Mouse (Mus musculus) MEL (cell line): ENCODE data around the gene Cadm3. TPM values are rescaled to one million over a fixed set of nuclear protein-coding genes. Genes with fewer than 3 reads are reported as not detected.

Experiments
- DNase-seq: peaks from one replicate; pipeline ENCODE4 v3.0.0; 2011; ENCODE audit warnings: low read depth, low spot score
- H3K27ac ChIP-seq: 2 replicates; pipeline ENCODE4 v1.5.1; 2012; ENCODE audit warnings: low read depth, mild to moderate bottlenecking, control low read depth, low read length, moderate library complexity; ENCODE audit not compliant: control insufficient read depth
- H3K27me3 ChIP-seq, 2 experiments: fragments of 150-350 bp in 1 of 2; sonication (generic) in 1 of 2; 2 replicates each; pipeline ENCODE4 v1.6.1; 2012; ENCODE audit warnings: low read length in 2 of 2, mild to moderate bottlenecking in 2 of 2, improper control_type of control experiment in 1 of 2, moderate library complexity in 1 of 2; ENCODE audit not compliant: insufficient read depth in 2 of 2, control insufficient read depth in 1 of 2
- H3K36me3 ChIP-seq, 2 experiments: 2 replicates each; pipeline ENCODE4 v1.6.1; 2012 to 2014; ENCODE audit warnings: low read length in 2 of 2, improper control_type of control experiment in 1 of 2, inconsistent platforms in 1 of 2, mild to moderate bottlenecking in 1 of 2; ENCODE audit not compliant: insufficient read depth in 2 of 2, control insufficient read depth in 1 of 2
- H3K4me1 ChIP-seq, 2 experiments: fragments of 150-350 bp in 1 of 2; sonication (generic) in 1 of 2; 2 replicates each; pipeline ENCODE4 v1.6.1; 2012; ENCODE audit warnings: low read length in 2 of 2, improper control_type of control experiment in 1 of 2, mild to moderate bottlenecking in 1 of 2; ENCODE audit not compliant: insufficient read depth in 2 of 2, control insufficient read depth in 1 of 2
- H3K4me3 ChIP-seq, 2 experiments: fragments of 150-350 bp in 1 of 2; sonication (generic) in 1 of 2; 2 replicates each; pipeline ENCODE4 v1.5.1; 2012; ENCODE audit warnings: low read depth in 2 of 2, low read length in 2 of 2, mild to moderate bottlenecking in 2 of 2, moderate library complexity in 2 of 2, control low read depth in 1 of 2, improper control_type of control experiment in 1 of 2; ENCODE audit not compliant: control insufficient read depth in 1 of 2, insufficient read depth in 1 of 2
- H3K79me2 ChIP-seq: 2 replicates; pipeline ENCODE4 v1.6.1; 2012; ENCODE audit warnings: mild to moderate bottlenecking, low read length, moderate library complexity; ENCODE audit not compliant: control insufficient read depth, poor library complexity, insufficient read depth
- H3K9ac ChIP-seq: 2 replicates; pipeline ENCODE4 v1.6.1; 2012; ENCODE audit warnings: low read depth, mild to moderate bottlenecking, control low read depth, low read length, moderate library complexity; ENCODE audit not compliant: control insufficient read depth, poor library complexity, severe bottlenecking
- H3K9me3 ChIP-seq: fragments of 150-350 bp; sonication (generic); replicated peaks from 2 replicates; pipeline ENCODE4 v1.6.1; 2012; ENCODE audit warnings: mild to moderate bottlenecking, low read length, improper control_type of control experiment, moderate library complexity; ENCODE audit not compliant: insufficient read depth
- BHLHE40 ChIP-seq: IDR thresholded peaks from 2 replicates; pipeline ENCODE4 v1.6.1; 2012; ENCODE audit warnings: low read depth, mild to moderate bottlenecking, inconsistent platforms, low read length, improper control_type of control experiment, borderline replicate concordance
- E2F4 ChIP-seq: IDR thresholded peaks from 2 replicates; pipeline ENCODE4 v1.6.1; 2011; ENCODE audit warnings: low read depth, low read length, improper control_type of control experiment, borderline replicate concordance
- ELF1 ChIP-seq: IDR thresholded peaks from 2 replicates; pipeline ENCODE4 v1.6.1; 2014; ENCODE audit warnings: low read depth, mild to moderate bottlenecking, inconsistent platforms, low read length, improper control_type of control experiment, moderate library complexity
- EP300 ChIP-seq, 2 experiments: IDR thresholded peaks; 2 replicates each; pipeline ENCODE4 v1.6.1; 2011; ENCODE audit warnings: improper control_type of control experiment in 2 of 2, low read length in 2 of 2, low read depth in 1 of 2, mild to moderate bottlenecking in 1 of 2
- GATA1 ChIP-seq: IDR thresholded peaks from 2 replicates; pipeline ENCODE4 v1.6.1; 2011; ENCODE audit warnings: low read depth, low read length, improper control_type of control experiment
- HCFC1 ChIP-seq: IDR thresholded peaks from 2 replicates; pipeline ENCODE4 v1.6.1; 2012; ENCODE audit warnings: low read depth, mild to moderate bottlenecking, inconsistent platforms, low read length, improper control_type of control experiment, moderate library complexity
- JUND ChIP-seq: IDR thresholded peaks from 2 replicates; pipeline ENCODE4 v1.6.1; 2011; ENCODE audit warnings: low read depth, mild to moderate bottlenecking, improper control_type of control experiment, low read length
- MAFK ChIP-seq: IDR thresholded peaks from 2 replicates; pipeline ENCODE4 v1.6.1; 2011; ENCODE audit warnings: low read depth, mild to moderate bottlenecking, low read length, improper control_type of control experiment, borderline replicate concordance
- MAZ ChIP-seq: IDR thresholded peaks from 2 replicates; pipeline ENCODE4 v1.6.1; 2012; ENCODE audit warnings: low read depth, mild to moderate bottlenecking, inconsistent platforms, low read length, improper control_type of control experiment
- MXI1 ChIP-seq: IDR thresholded peaks from 2 replicates; pipeline ENCODE4 v1.6.1; 2011; ENCODE audit warnings: mild to moderate bottlenecking, low read depth, low read length, improper control_type of control experiment
- MYC ChIP-seq: IDR thresholded peaks from 2 replicates; pipeline ENCODE4 v1.6.1; 2011; ENCODE audit warnings: low read depth, mild to moderate bottlenecking, low read length, improper control_type of control experiment, moderate library complexity
- NELFE ChIP-seq: IDR thresholded peaks from 2 replicates; pipeline ENCODE4 v1.6.1; 2011; ENCODE audit warnings: low read depth, low read length, improper control_type of control experiment
- POLR2A ChIP-seq, 2 experiments: IDR thresholded peaks; 2 replicates each; pipeline ENCODE4 v1.6.1; 2011 to 2012; ENCODE audit warnings: low read length in 2 of 2, mild to moderate bottlenecking in 2 of 2, control low read depth in 1 of 2, improper control_type of control experiment in 1 of 2, low read depth in 1 of 2, moderate library complexity in 1 of 2; ENCODE audit not compliant: control insufficient read depth in 1 of 2, insufficient read depth in 1 of 2, poor library complexity in 1 of 2
- POLR2AphosphoS2 ChIP-seq: IDR thresholded peaks from 2 replicates; pipeline ENCODE4 v1.6.1; 2011; ENCODE audit warnings: low read length, improper control_type of control experiment
- SIN3A ChIP-seq: IDR thresholded peaks from 2 replicates; pipeline ENCODE4 v1.6.1; 2012; ENCODE audit warnings: low read length, improper control_type of control experiment, inconsistent platforms
- TBP ChIP-seq: IDR thresholded peaks from 2 replicates; pipeline ENCODE4 v1.8.0; 2011; ENCODE audit warnings: low read depth, low read length, improper control_type of control experiment
- ZC3H11A ChIP-seq: IDR thresholded peaks from 2 replicates; pipeline ENCODE4 v1.6.1; 2012; ENCODE audit warnings: low read depth, mild to moderate bottlenecking, inconsistent platforms, low read length, improper control_type of control experiment
- ZNF384 ChIP-seq: IDR thresholded peaks from 2 replicates; pipeline ENCODE4 v1.6.1; 2012; ENCODE audit warnings: low read depth, mild to moderate bottlenecking, inconsistent platforms, low read length, improper control_type of control experiment
- polyA plus RNA-seq, 2 experiments: library from polyadenylated mRNA; stranded (reverse) in 1 of 2; unstranded in 1 of 2; fragments of >175 nt in 1 of 2; fragments of >200 nt in 1 of 2; gene quantifications; 2 replicates each; pipeline versions ENCODE4 v1.2.1 to v1.2.4; 2012; ENCODE audit warnings: low replicate concordance in 2 of 2, low read depth in 1 of 2; ENCODE audit not compliant: insufficient read length in 2 of 2, insufficient read depth in 1 of 2, missing spikeins in 1 of 2
- total RNA-seq: library from RNA; depleted of rRNA; stranded (reverse); fragments of 300-350 nt; gene quantifications from 2 replicates; pipeline ENCODE4 v1.2.3, GENCODE M21; 2012

Gene Cadm3
- total and polyA plus RNA-seq, 3 experiments: 0.03 to 0.19 TPM; not detected in 1

DNA sequence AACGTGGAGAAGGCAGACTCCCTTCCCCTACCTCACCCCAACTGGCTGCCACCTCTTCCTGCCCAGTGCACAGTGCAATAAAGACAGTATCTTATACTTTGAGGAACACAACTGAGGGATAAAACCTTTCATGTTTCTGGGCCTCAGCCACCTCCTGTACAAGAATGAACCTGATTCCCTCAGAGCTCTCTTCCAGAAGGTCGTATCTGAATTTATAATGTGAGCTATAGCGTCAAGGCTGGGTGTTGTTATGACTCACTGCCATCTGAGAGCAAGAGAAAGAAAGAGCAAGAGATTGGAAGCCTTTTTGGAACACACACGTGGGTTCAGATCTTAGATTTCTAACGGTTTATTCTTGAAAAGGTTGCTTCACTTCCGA, 45.3 kb downstream of the Cadm3 start (continued):
- TF ChIP-seq EP300 (IDR thresholded peaks at IDR 0.05; ENCODE audit: low read depth in 1 of 2, low read length in 2 of 2) (peak; percentile 81 to 87), ELF1 (no peak), E2F4 (no peak), POLR2A (IDR thresholded peaks at IDR 0.05; ENCODE audit: control insufficient read depth in 1 of 2, insufficient read depth in 1 of 2, low read depth in 1 of 2, low read length in 2 of 2, poor library complexity in 1 of 2) (no peak; a peak in 1 of 4 replicates), SIN3A (peak; percentile 68), NELFE (0 out of 2 replicates have a peak, but pooled peaks have one; percentile 15), HCFC1 (no peak), POLR2AphosphoS2 (no peak; the same call in 1 of the 2 replicates), MAFK (no peak), ZC3H11A (no peak), ZNF384 (no peak), BHLHE40 (peak; percentile 53; the same call in 1 of the 2 replicates), MYC (peak; percentile 73), TBP (peak; percentile 92), JUND (0 out of 2 replicates have a peak, but pooled peaks have one; percentile 17), GATA1 (peak; percentile 67), MXI1 (peak; percentile 72)

DNA sequence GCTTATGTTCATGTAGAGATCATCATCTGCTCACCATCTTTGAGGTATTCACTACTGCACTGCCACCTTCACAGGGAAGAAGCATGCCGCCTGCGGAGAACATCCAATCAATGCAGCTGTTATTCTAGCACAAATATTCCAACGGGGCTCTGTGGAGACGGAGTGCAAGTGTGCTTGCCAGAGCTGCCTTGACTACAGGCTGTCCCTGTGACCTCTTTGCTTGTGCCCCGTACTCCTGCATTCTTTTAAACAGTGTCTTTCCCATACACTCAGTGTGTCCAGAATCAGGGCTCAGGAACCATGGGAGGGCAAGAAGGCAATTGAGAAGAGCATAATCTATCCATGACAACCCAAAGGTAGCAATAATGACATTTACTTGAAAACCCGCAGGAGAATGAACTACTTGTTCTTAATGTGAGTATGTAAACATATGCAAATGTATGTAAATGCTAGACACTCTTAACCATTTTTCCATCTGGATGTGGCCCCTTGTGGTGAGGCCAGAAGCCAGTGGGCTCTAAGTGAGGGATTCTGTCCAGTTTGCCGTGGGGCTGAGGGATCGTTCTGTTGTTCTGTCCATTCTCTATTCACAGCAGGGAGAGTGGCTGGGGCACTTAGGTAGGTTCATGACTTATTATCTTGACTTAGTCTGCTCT, 45.8 kb downstream of the Cadm3 start:
- H3K27me3 ChIP-seq: no peaks in the 10 kb centered on the region
- H3K4me3 ChIP-seq: peak overlapping the region; percentile 20 to 34; a peak in 2 of 4 replicates
- H3K9ac ChIP-seq: peak overlapping the region; percentile 63
- H3K4me1 ChIP-seq: peaks cover 44 to 61% of the 10 kb centered on the region in 2 experiments
- H3K9me3 ChIP-seq: no peaks in the 10 kb centered on the region
- peak overlapping the region; percentile 99 for H3K27ac ChIP-seq
- TF ChIP-seq E2F4 (no peak), HCFC1 (0 out of 2 replicates have a peak, but pooled peaks have one; percentile 11), MAZ (no peak)
- DNase-seq: no peak
- no peaks in the 10 kb centered on the region for H3K79me2 ChIP-seq
- H3K36me3 ChIP-seq: peaks cover 0 to 63% of the 10 kb centered on the region in 2 experiments; a peak in 2 of 4 replicates
